Mouse (Mus musculus) E14TG2a.4 (cell line): ENCODE measurements around the gene Cdc42ep4.

Experiments used
- CTCF ChIP-seq: conservative IDR thresholded peaks from 2 replicates; pipeline ENCODE4 v1.5.1; 2014; ENCODE audit warnings: low read length
- NANOG ChIP-seq: IDR thresholded peaks from 2 replicates; pipeline ENCODE4 v1.6.1; 2014; ENCODE audit warnings: borderline replicate concordance, low read length, mixed read lengths

DNA sequence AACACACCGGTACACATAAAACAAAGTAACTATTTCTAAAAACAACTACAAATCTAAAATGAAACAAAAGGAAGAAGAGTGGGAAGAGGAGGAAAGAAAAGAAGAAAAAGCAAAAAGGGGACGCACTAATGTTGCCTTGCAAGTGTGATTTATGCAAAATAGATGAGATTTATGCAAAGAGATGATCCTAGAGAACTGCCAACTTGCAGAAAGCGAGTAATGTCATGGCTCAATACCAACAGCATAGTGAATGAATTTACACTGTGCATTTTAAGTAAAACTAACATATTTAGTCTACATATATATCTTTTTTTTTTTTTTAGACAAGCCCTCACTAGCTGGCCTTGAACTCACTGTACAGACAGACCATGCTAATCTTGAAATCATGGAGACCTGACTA lies 23.1 kb upstream of the Cdc42ep4 start:
- TF ChIP-seq NANOG: no peak
- TF ChIP-seq CTCF: no peak
